ENCODE assay signal across 18 mouse cellular contexts in genomic region chr6:143393543-143394207, GRCm38 (mm10).
"Had no signal": no experiment of that assay in that cellular context is flagged by ENCODE, and none has a peak within 500 bp of the region (broad histone marks: within the 10 kb centered on the region; RNA-seq: fewer than 3 reads in every experiment).

No protein-coding gene starts in this region.

- DNase-seq: kidney, adult 9 months; kidney, postnatal 10 days; kidney, postnatal 4 days; left cerebral cortex, postnatal 4 days; lung, adult 18-20 months; retina, postnatal 1 day; right cerebral cortex, postnatal 4 days; thymus, adult 2 months; thymus, postnatal 25 days had no signal

- H3K4me2 ChIP-seq: limb, embryonic 13.5 days; midbrain, embryonic 11.5 days; midbrain, embryonic 15.5 days; neural tube, embryonic 13.5 days; stomach, embryonic 15.5 days had no signal

- H3K27ac ChIP-seq: layer of hippocampus, adult 2 months; limb, embryonic 13.5 days; liver, embryonic 14.5 days; midbrain, embryonic 15.5 days; neural tube, embryonic 13.5 days had no signal

- H3K4me3 ChIP-seq: layer of hippocampus, adult 2 months; limb, embryonic 13.5 days; midbrain, embryonic 15.5 days; neural tube, embryonic 13.5 days; stomach, embryonic 15.5 days had no signal

- H3K4me1 ChIP-seq: midbrain, embryonic 15.5 days; neural tube, embryonic 13.5 days; stomach, embryonic 15.5 days had no signal

- H3K27me3 ChIP-seq: limb, embryonic 13.5 days; midbrain, embryonic 15.5 days; neural tube, embryonic 13.5 days; stomach, embryonic 15.5 days had no signal

- H3K9me3 ChIP-seq: limb, embryonic 13.5 days; midbrain, embryonic 15.5 days; neural tube, embryonic 13.5 days; stomach, embryonic 15.5 days had no signal

- ATAC-seq: inflammation-experienced regulatory T-cells, adult 6 months; intestine, postnatal 0 days; midbrain, embryonic 15.5 days had no signal

- H3K36me3 ChIP-seq: limb, embryonic 13.5 days; midbrain, embryonic 15.5 days; neural tube, embryonic 13.5 days; stomach, embryonic 15.5 days had no signal

- H3K9ac ChIP-seq: limb, embryonic 13.5 days; liver, embryonic 14.5 days; midbrain, embryonic 15.5 days; neural tube, embryonic 13.5 days; stomach, embryonic 15.5 days had no signal
